ENCODE assay signal across 8 mouse cellular contexts in the genomic region with DNA sequence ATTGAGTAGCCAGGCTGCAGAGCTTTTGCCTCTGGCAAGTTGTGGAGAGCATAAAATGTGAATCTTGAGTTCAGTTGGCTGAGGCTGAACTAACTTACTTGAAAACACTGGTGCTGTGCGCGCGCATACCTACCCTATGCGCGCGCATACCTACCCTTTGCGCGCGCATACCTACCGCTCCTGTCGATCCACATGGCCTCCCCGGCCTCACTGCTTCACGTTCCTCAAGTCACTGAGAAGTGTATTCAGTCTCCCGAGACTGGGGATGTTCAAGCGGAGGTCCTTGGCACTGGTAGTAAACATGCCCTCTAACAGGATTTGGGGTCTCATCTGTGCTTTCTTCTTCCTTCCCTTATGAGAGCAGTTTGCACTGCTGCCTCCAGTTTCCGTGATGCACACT. TPM values are rescaled to one million over a fixed set of nuclear protein-coding genes. Genes with fewer than 3 reads are reported as not detected.
A peak's percentile ranks its signal among the peaks of the same experiment; 100 is the strongest.
DNase-seq lines count a peak whose midpoint lies in the region; ATAC-seq and TF ChIP-seq lines count a peak whose summit lies in the region.

No protein-coding gene starts in this region.

- H3K4me2 ChIP-seq in hindbrain, postnatal 0 days (ENCODE audit: low read depth, low read length), result no peak overlapping the region
- H3K4me2 ChIP-seq in heart, postnatal 0 days (ENCODE audit: low read depth, low read length), result peak overlapping the region; percentile 54
- peak overlapping the region; percentile 37 for H3K4me2 ChIP-seq in lung, postnatal 0 days (replicated peaks; ENCODE audit: low read depth, low read length)

- peak overlapping the region; percentile 43 for H3K4me3 ChIP-seq in hindbrain, embryonic 10.5 days
- H3K4me3 ChIP-seq in hindbrain, postnatal 0 days (ENCODE audit: low read length), result no peak overlapping the region
- peak overlapping the region; percentile 41 for H3K4me3 ChIP-seq in heart, postnatal 0 days (ENCODE audit: low read depth, low read length)
- peak overlapping the region; percentile 11 for H3K4me3 ChIP-seq in lung, postnatal 0 days (ENCODE audit: low read depth, low read length)

- H3K36me3 ChIP-seq in hindbrain, embryonic 10.5 days, result peaks cover 8% of the 10 kb centered on the region
- H3K36me3 ChIP-seq in hindbrain, postnatal 0 days (ENCODE audit: insufficient read depth, low read length), result peaks cover 7% of the 10 kb centered on the region
- H3K36me3 ChIP-seq in heart, postnatal 0 days (replicated peaks; ENCODE audit: control insufficient read depth, insufficient read depth, low read length), result no peaks in the 10 kb centered on the region
- H3K36me3 ChIP-seq in lung, postnatal 0 days (ENCODE audit: insufficient read depth, low read length), result 0 out of 2 replicates have a peak, but pooled peaks cover under 1% of the 10 kb centered on the region

- DNase-seq in hindbrain, embryonic 10.5 days (ENCODE audit: low spot score), result peak; percentile 60
- no peak for DNase-seq in hindbrain, postnatal 0 days (ENCODE audit: low spot score)
- peak; percentile 83 for DNase-seq in WW6 (ENCODE audit: low read depth, low spot score)
- DNase-seq in heart, postnatal 0 days (ENCODE audit: low spot score), result peak; percentile 41
- DNase-seq in lung, postnatal 0 days (ENCODE audit: low spot score), result peak; percentile 44
- DNase-seq in thymus, postnatal 25 days, result peak; percentile 60
- DNase-seq in layer of hippocampus, postnatal 10 days (ENCODE audit: low spot score in 2 of 2), result no peak
- DNase-seq in gastrocnemius, adult 8-10 months (ENCODE audit: low spot score in 2 of 2), result no peak

- no peak overlapping the region for H3K9ac ChIP-seq in hindbrain, postnatal 0 days (replicated peaks; ENCODE audit: low read length)
- peak overlapping the region; percentile 1; the same call in 1 of the 2 replicates for H3K9ac ChIP-seq in heart, postnatal 0 days (replicated peaks; ENCODE audit: low read depth, low read length)
- H3K9ac ChIP-seq in lung, postnatal 0 days (replicated peaks; ENCODE audit: low read depth), result no peak overlapping the region

- no peak for ATAC-seq in hindbrain, postnatal 0 days
- ATAC-seq in heart, postnatal 0 days (ENCODE audit: insufficient read depth, low read depth), result no peak; the same call in 1 of the 2 replicates
- ATAC-seq in lung, postnatal 0 days, result no peak

- no peak for TF ChIP-seq EP300 in heart, postnatal 0 days (IDR thresholded peaks at IDR 0.05; ENCODE audit: low read depth)
- TF ChIP-seq EP300 in lung, postnatal 0 days (IDR thresholded peaks at IDR 0.05), result no peak

- no peaks in the 10 kb centered on the region for H3K9me3 ChIP-seq in hindbrain, embryonic 10.5 days
- no peaks in the 10 kb centered on the region for H3K9me3 ChIP-seq in hindbrain, postnatal 0 days (ENCODE audit: low read length)
- no peaks in the 10 kb centered on the region for H3K9me3 ChIP-seq in heart, postnatal 0 days (replicated peaks; ENCODE audit: control insufficient read depth, low read length)
- H3K9me3 ChIP-seq in lung, postnatal 0 days (ENCODE audit: low read length), result no peaks in the 10 kb centered on the region

- 41% methylated on average over 16 of the region's 16 CpGs for WGBS in hindbrain, embryonic 10.5 days
- 53% methylated on average over 16 of the region's 16 CpGs for WGBS in hindbrain, postnatal 0 days
- 42% methylated on average over 16 of the region's 16 CpGs for WGBS in heart, postnatal 0 days
- WGBS in lung, postnatal 0 days, result 43% methylated on average over 16 of the region's 16 CpGs

- H3K4me1 ChIP-seq in hindbrain, embryonic 10.5 days (replicated peaks), result peaks cover 7% of the 10 kb centered on the region; the same call in 1 of the 2 replicates
- no peaks in the 10 kb centered on the region for H3K4me1 ChIP-seq in hindbrain, postnatal 0 days (ENCODE audit: insufficient read depth, low read length)
- no peaks in the 10 kb centered on the region for H3K4me1 ChIP-seq in heart, postnatal 0 days (ENCODE audit: control insufficient read depth, insufficient read depth)
- H3K4me1 ChIP-seq in lung, postnatal 0 days (ENCODE audit: insufficient read depth, low read depth, low read length), result no peaks in the 10 kb centered on the region

- H3K27ac ChIP-seq in hindbrain, embryonic 10.5 days, result peak overlapping the region; percentile 67; the same call in 1 of the 2 replicates
- H3K27ac ChIP-seq in hindbrain, postnatal 0 days, result no peak overlapping the region
- no peak overlapping the region for H3K27ac ChIP-seq in heart, postnatal 0 days (ENCODE audit: low read depth)
- no peak overlapping the region for H3K27ac ChIP-seq in lung, postnatal 0 days (ENCODE audit: low read length)

- no peaks in the 10 kb centered on the region for H3K27me3 ChIP-seq in hindbrain, embryonic 10.5 days (ENCODE audit: insufficient read depth, poor library complexity, severe bottlenecking)
- H3K27me3 ChIP-seq in hindbrain, postnatal 0 days (ENCODE audit: insufficient read depth, low read length), result no peaks in the 10 kb centered on the region
- no peaks in the 10 kb centered on the region for H3K27me3 ChIP-seq in heart, postnatal 0 days (ENCODE audit: control insufficient read depth, insufficient read depth, low read length)
- no peaks in the 10 kb centered on the region for H3K27me3 ChIP-seq in lung, postnatal 0 days (replicated peaks; ENCODE audit: insufficient read depth, low read length)

- TF ChIP-seq CTCF in hindbrain, postnatal 0 days (IDR thresholded peaks at IDR 0.05; ENCODE audit: low read depth), result no peak
- TF ChIP-seq CTCF in heart, postnatal 0 days (IDR thresholded peaks at IDR 0.05; ENCODE audit: low read depth), result no peak
- TF ChIP-seq CTCF in lung, postnatal 0 days (IDR thresholded peaks at IDR 0.05), result no peak

RNA-seq across cellular contexts. Expression of a gene that starts 32.8 kb away (rescaled TPM):
- polyA plus RNA-seq in hindbrain, embryonic 10.5 days (2016; fragmentation: Nextera tagmentation; extraction: Ambion mirVana), result 0.05 TPM in 1 of 2 replicates, not detected in the other
- total RNA-seq in hindbrain, postnatal 0 days (2014; rRNA removed), result 0.31 TPM in 1 of 2 replicates, not detected in the other
- 0.03 and 0.06 TPM in 2 replicates for polyA plus RNA-seq in hindbrain, postnatal 0 days (2015; fragmentation: Nextera tagmentation; extraction: Ambion mirVana)
- total RNA-seq in heart, postnatal 0 days (2014; rRNA removed; ENCODE audit: low replicate concordance), result 0.08 TPM in 1 of 2 replicates, not detected in the other
- polyA plus RNA-seq in heart, postnatal 0 days (2015; fragmentation: Nextera tagmentation; extraction: Ambion mirVana), result 0.05 TPM in 2 replicates
- 0.04 TPM in 2 replicates for polyA plus RNA-seq in lung, postnatal 0 days (2015; fragmentation: Nextera tagmentation; extraction: Ambion mirVana)
- total RNA-seq in layer of hippocampus, postnatal 10 days (2021), result under 1 TPM; 0.07 to 0.25 TPM
- total RNA-seq in gastrocnemius, adult 8-10 months (2022), result not detected

RNA-seq across cellular contexts. Expression of a gene that starts 42.1 kb away (rescaled TPM):
- polyA plus RNA-seq in hindbrain, embryonic 10.5 days (2016; fragmentation: Nextera tagmentation; extraction: Ambion mirVana), result 64.9 and 70.4 TPM in 2 replicates
- 28.8 and 30.6 TPM in 2 replicates for total RNA-seq in hindbrain, postnatal 0 days (2014; rRNA removed)
- polyA plus RNA-seq in hindbrain, postnatal 0 days (2015; fragmentation: Nextera tagmentation; extraction: Ambion mirVana), result 30.0 and 30.4 TPM in 2 replicates
- total RNA-seq in heart, postnatal 0 days (2014; rRNA removed; ENCODE audit: low replicate concordance), result 34.6 and 36.4 TPM in 2 replicates
- 26.2 and 26.5 TPM in 2 replicates for polyA plus RNA-seq in heart, postnatal 0 days (2015; fragmentation: Nextera tagmentation; extraction: Ambion mirVana)
- 25.5 and 25.6 TPM in 2 replicates for polyA plus RNA-seq in lung, postnatal 0 days (2015; fragmentation: Nextera tagmentation; extraction: Ambion mirVana)
- total RNA-seq in layer of hippocampus, postnatal 10 days (2021), result 10 to 100 TPM; 21.9 to 23.3 TPM
- 10 to 100 TPM; 13.0 to 17.5 (median 16.1) TPM for total RNA-seq in gastrocnemius, adult 8-10 months (2022)

Comparison
In these comparisons a context has a peak if more than half of its experiments do, and no peak if none do; other contexts are left out.
1. DNase-seq: peak in hindbrain, embryonic 10.5 days (single experiment), WW6 (single experiment), heart, postnatal 0 days (single experiment), lung, postnatal 0 days (single experiment) and thymus, postnatal 25 days (single experiment); none in hindbrain, postnatal 0 days (single experiment), layer of hippocampus, postnatal 10 days (0 of 2) and gastrocnemius, adult 8-10 months (0 of 2).